Mouse (Mus musculus) adrenal gland, adult 2 months (tissue): Measurements from ENCODE around the gene Got1. TPM values are rescaled to one million over a fixed set of nuclear protein-coding genes. Genes with fewer than 3 reads are reported as not detected.
A peak's percentile ranks its signal among the peaks of the same experiment; 100 is the strongest.

ENCODE experiments used
- DNase-seq: peaks from one replicate; pipeline ENCODE4 v3.0.0; 2021
- polyA plus RNA-seq: library from polyadenylated mRNA; depleted of rRNA; stranded (reverse); fragments of >200 nt; gene quantifications from 2 replicates; pipeline ENCODE4 v1.2.3, GENCODE M21; 2012
- total RNA-seq, 2 experiments: library from RNA; stranded (reverse); gene quantifications; 2 replicates each; pipeline ENCODE4 v1.2.3; 2021

Gene Got1
- total and polyA plus RNA-seq, 3 experiments, result 96.7 to 283 (median 153) TPM

GRCm38 (mm10) chr19:43480512-43480911 is 43.9 kb downstream of the Got1 start:
- DNase-seq, result no peak

GRCm38 (mm10) chr19:43479431-43479830 is 45.0 kb downstream of the Got1 start:
- DNase-seq, result no peak

GRCm38 (mm10) chr19:43478891-43479290 is 45.5 kb downstream of the Got1 start:
- DNase-seq, result peak; percentile 80

- no peak for DNase-seq
These were observed 47.0 kb downstream of the Got1 start for GRCm38 (mm10) chr19:43477436-43477835.

GRCm38 (mm10) chr19:43476063-43476462 is 48.3 kb downstream of the Got1 start:
- DNase-seq, result no peak

- peak; percentile 50 for DNase-seq
These were observed 48.8 kb downstream of the Got1 start for GRCm38 (mm10) chr19:43475642-43476041.

GRCm38 (mm10) chr19:43472781-43473180 is 51.6 kb downstream of the Got1 start:
- no peak for DNase-seq

- DNase-seq, result no peak
These were observed 52.1 kb downstream of the Got1 start for GRCm38 (mm10) chr19:43472331-43472730.

- DNase-seq, result no peak
These were observed 55.1 kb downstream of the Got1 start for GRCm38 (mm10) chr19:43469333-43469732.

GRCm38 (mm10) chr19:43467927-43468685 is 56.3 kb downstream of the Got1 start:
- no peak for DNase-seq

- DNase-seq, result no peak
These were observed 58.7 kb downstream of the Got1 start for GRCm38 (mm10) chr19:43465601-43466255.

GRCm38 (mm10) chr19:43465076-43465475 is 59.3 kb downstream of the Got1 start:
- no peak for DNase-seq

- DNase-seq, result no peak
These were observed 60.1 kb downstream of the Got1 start for GRCm38 (mm10) chr19:43464294-43464687.

GRCm38 (mm10) chr19:43463546-43464293 is 60.7 kb downstream of the Got1 start:
- no peak for DNase-seq

- DNase-seq, result no peak
These were observed 62.3 kb downstream of the Got1 start for GRCm38 (mm10) chr19:43462141-43462540.

GRCm38 (mm10) chr19:43460481-43460880 is 63.9 kb downstream of the Got1 start:
- no peak for DNase-seq

- no peak for DNase-seq
These were observed 64.5 kb downstream of the Got1 start for GRCm38 (mm10) chr19:43459948-43460347.

- DNase-seq, result no peak
These were observed 71.4 kb downstream of the Got1 start for GRCm38 (mm10) chr19:43453025-43453424.

- DNase-seq, result no peak
These were observed 72.2 kb downstream of the Got1 start for GRCm38 (mm10) chr19:43452176-43452575.

- no peak for DNase-seq
These were observed 72.8 kb downstream of the Got1 start for GRCm38 (mm10) chr19:43451563-43451962.
